Mouse (Mus musculus) heart, postnatal 0 days (tissue): Measurements from ENCODE around the gene Atrnl1. TPM values are rescaled to one million over a fixed set of nuclear protein-coding genes. Genes with fewer than 3 reads are reported as not detected.

Source experiments
- ATAC-seq: fragments of 200-750 bp; cut with Nextera tagmentation; 2 replicates; pipeline ENCODE4 v1.8.0; 2017; ENCODE audit warnings: low read depth, moderate number of reproducible peaks, moderate library complexity; ENCODE audit not compliant: insufficient read depth
- DNase-seq: peaks from one replicate; pipeline ENCODE4 v3.0.0-alpha.2; 2016; ENCODE audit warnings: low spot score
- H3K27ac ChIP-seq: fragments of 300-500 bp; sonication (generic); 2 replicates; pipeline ENCODE4 v1.5.1; 2014; ENCODE audit warnings: low read depth, mild to moderate bottlenecking
- H3K27me3 ChIP-seq: fragments of 300-500 bp; sonication (generic); 2 replicates; pipeline ENCODE4 v1.6.1; 2014; ENCODE audit warnings: low read length, mixed read lengths; ENCODE audit not compliant: control insufficient read depth, insufficient read depth
- H3K36me3 ChIP-seq: fragments of 300-500 bp; sonication (generic); replicated peaks from 2 replicates; pipeline ENCODE4 v1.6.1; 2014; ENCODE audit warnings: low read length, mixed read lengths; ENCODE audit not compliant: control insufficient read depth, insufficient read depth
- H3K4me1 ChIP-seq: fragments of 300-500 bp; sonication (generic); 2 replicates; pipeline ENCODE4 v1.6.1; 2014; ENCODE audit warnings: antibody characterized with exemption; ENCODE audit not compliant: control insufficient read depth, insufficient read depth
- H3K4me2 ChIP-seq: fragments of 300-500 bp; sonication (generic); 2 replicates; pipeline ENCODE4 v1.6.1; 2014; ENCODE audit warnings: low read depth, mild to moderate bottlenecking, low read length, moderate library complexity
- H3K4me3 ChIP-seq: fragments of 300-500 bp; sonication (generic); 2 replicates; pipeline ENCODE4 v1.5.1; 2014; ENCODE audit warnings: low read depth, low read length
- H3K9ac ChIP-seq: fragments of 300-500 bp; sonication (generic); replicated peaks from 2 replicates; pipeline ENCODE4 v1.6.1; 2014; ENCODE audit warnings: low read depth, low read length, mixed read lengths
- H3K9me3 ChIP-seq: fragments of 300-500 bp; sonication (generic); replicated peaks from 2 replicates; pipeline ENCODE4 v1.6.1; 2016; ENCODE audit warnings: low read length; ENCODE audit not compliant: control insufficient read depth
- CTCF ChIP-seq: IDR thresholded peaks from 2 replicates; pipeline ENCODE4 v1.5.1; 2016; ENCODE audit warnings: antibody characterized with exemption, control low read depth, low read depth
- EP300 ChIP-seq: IDR thresholded peaks from 2 replicates; pipeline ENCODE4 v1.6.1; 2016; ENCODE audit warnings: antibody characterized with exemption, low read depth
- WGBS: fragments of 180-500 bp; shearing (Covaris S2); extraction: QIAGEN DNeasy Blood & Tissue Kit; methylation state at CpG from one replicate; pipeline ENCODE4 v1.1.7; 2014; 5-methylcytosine and 5-hydroxymethylcytosine counted together
- polyA plus RNA-seq: library from polyadenylated mRNA; unstranded; fragments of >200 nt; fragmentation: Nextera tagmentation; extraction: Ambion mirVana; gene quantifications from 2 replicates; pipeline ENCODE4 v1.2.1, GENCODE M21; 2015
- total RNA-seq: library from RNA; depleted of rRNA; stranded (reverse); fragments of >200 nt; gene quantifications from 2 replicates; pipeline ENCODE4 v1.2.3, GENCODE M21; 2014; ENCODE audit warnings: low replicate concordance

Atrnl1 gene
- total and polyA plus RNA-seq, 2 experiments from 2014 or later: 1.7 to 16.9 TPM

DNA sequence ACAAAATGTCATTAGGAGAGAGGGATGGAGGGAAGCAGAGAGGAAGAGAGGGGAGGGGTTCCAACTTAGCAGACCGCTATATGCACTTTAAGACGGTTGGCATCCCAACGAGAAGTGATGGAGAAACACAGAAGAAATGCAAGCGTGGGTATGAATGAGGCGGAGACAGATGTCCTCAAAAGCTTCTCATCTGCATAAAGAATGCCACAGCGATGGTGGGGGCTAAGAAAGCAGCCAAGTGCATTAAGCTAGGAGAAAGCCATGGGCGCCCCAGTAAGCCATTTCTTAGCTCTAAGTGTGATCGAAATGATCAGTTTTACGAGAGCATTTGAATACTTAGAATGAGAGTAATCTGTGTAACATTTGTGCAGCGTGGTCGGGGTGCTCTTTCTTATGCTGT is 157.8 kb downstream of the Atrnl1 start:
- H3K4me2 ChIP-seq: no peak overlapping the region
- TF ChIP-seq EP300 (no peak), CTCF (no peak)
- no peak for ATAC-seq

DNA sequence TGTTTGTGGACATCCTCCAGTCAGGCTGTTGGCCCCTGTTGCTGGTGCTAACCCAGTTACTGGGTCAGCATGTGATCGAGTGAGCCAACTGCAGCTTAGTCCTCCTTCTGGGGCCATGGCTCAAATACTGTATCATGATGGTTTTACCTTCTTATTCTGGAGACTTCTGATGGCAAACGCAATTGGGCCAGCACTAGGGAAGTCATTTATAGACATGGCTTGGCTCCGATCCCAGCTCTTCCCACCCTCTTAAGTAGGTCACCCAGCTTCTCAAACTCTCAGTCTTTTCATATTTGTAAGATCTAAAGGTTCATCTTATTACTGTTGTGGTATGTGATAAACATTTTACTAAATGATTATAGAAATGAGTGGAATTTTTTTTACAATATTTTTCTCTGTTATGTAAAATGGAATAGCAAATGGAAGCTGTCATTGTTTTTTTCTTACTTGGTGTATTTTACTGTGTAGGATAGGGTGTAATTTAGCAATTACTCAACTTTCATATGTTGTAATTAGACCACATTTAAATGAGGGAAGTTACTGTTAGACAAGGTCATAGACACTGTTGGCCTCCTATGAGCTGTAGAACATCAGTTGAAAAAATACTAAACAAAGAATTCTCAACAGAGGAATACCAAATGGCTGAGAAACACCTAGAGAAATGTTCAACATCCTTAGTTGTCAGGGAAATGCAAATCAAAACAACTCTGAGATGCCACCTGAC is 171.7 kb downstream of the Atrnl1 start:
- no peak for TF ChIP-seq EP300
- TF ChIP-seq CTCF: no peak
- H3K4me3 ChIP-seq: no peak overlapping the region
- no peak overlapping the region for H3K9ac ChIP-seq
- H3K4me2 ChIP-seq: no peak overlapping the region
- no peaks in the 10 kb centered on the region for H3K9me3 ChIP-seq
- no peaks in the 10 kb centered on the region for H3K27me3 ChIP-seq
- 61% methylated on average over 3 of the region's 3 CpGs for WGBS
- no peaks in the 10 kb centered on the region for H3K36me3 ChIP-seq
- DNase-seq (no peak), ATAC-seq (no peak)
- H3K4me1 ChIP-seq: no peaks in the 10 kb centered on the region; the same call in 1 of the 2 replicates
- H3K27ac ChIP-seq: no peak overlapping the region

More for the DNA sequence above, 157.8 kb downstream of the Atrnl1 start:
- Histone ChIP-seq H3K9ac (no peak overlapping the region), H3K27ac (no peak overlapping the region), H3K36me3 (no peaks in the 10 kb centered on the region), H3K9me3 (no peaks in the 10 kb centered on the region), H3K4me3 (no peak overlapping the region), H3K27me3 (no peaks in the 10 kb centered on the region), H3K4me1 (no peaks in the 10 kb centered on the region)
- no peak for DNase-seq
- 90% methylated on average over 11 of the region's 11 CpGs for WGBS

DNA sequence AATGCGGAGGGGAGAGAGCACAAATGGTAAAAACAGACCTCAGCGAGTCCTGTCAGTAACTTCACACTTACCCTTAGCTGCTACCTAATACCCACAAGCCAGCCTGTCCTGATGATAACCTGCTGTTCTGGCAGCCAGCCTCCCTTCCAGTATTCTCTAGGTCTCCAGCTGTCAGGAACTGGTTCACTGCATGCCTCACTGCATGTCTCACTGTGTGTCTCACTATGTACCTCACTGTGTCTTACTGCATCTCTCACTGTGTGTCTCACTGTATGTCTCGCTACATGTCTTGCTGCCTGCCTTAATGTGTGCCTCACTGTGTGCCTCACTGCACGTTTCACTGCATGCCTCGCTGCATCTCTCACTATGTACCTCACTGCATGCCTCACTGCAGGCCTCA is 175.9 kb downstream of the Atrnl1 start:
- no peaks in the 10 kb centered on the region for H3K36me3 ChIP-seq
- 82% methylated on average over 5 of the region's 5 CpGs for WGBS
- DNase-seq (no peak), ATAC-seq (no peak)
- H3K4me1 ChIP-seq: no peaks in the 10 kb centered on the region; the same call in 1 of the 2 replicates
- no peaks in the 10 kb centered on the region for H3K27me3 ChIP-seq
- no peak overlapping the region for H3K27ac ChIP-seq
- no peak overlapping the region for H3K9ac ChIP-seq
- H3K4me3 ChIP-seq: no peak overlapping the region
- no peaks in the 10 kb centered on the region for H3K9me3 ChIP-seq
- no peak overlapping the region for H3K4me2 ChIP-seq
- TF ChIP-seq EP300 (no peak), CTCF (no peak)

DNA sequence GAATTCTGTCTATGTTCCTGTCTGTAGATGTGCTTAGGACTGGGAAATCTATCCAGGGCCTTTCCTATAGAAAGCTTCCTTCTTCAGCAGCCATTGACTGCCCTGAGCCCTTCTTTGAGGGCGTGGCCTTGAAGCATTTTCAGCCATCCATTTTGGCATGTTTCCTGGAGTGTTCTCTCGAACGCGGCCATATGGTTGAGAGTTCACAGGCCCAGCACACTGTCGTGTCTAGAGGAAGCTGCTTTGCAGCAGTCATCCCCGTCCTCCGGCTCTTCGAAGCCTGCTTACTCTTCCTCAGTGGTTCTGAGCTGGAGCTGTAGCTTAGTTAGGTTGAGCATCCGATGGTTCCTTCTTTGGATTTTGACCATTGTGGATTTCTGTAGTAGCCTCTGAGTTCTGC is 191.4 kb downstream of the Atrnl1 start:
- ATAC-seq: no peak

DNA sequence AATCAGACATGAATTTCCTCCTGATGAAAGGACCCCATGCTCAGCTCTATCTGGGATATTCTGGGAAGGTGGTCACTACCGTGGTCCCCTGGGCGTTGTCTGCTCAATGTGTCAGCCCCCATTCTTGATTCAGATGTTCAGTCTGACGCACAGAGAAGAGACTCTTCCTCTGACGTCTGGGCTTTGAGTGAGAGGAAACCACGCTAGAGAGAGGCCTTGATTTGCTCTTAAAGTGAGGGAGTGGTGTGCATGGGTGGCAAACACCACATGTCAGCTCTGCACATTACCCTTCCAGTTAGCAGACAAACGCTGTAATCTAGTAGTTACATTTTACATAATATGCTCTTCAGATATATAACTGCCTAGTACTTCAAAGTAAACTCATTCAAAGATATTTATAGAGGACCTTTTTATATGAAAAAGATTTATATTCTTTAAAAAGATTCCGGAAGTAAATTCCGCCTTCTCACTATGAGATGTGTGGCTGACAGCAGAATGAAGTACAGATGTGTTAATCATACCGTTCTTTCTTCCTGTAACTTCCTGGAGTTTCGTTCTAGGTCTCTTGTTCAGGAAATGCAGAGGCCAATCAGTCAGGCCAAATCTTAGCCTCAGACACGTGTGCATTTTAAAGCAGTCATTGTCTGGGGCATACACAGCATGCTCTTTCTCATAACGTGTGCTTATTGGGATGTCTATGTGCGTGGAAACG is 192.1 kb downstream of the Atrnl1 start:
- Histone ChIP-seq H3K4me2 (no peak overlapping the region), H3K4me1 (peaks cover 9% of the 10 kb centered on the region; the same call in 1 of the 2 replicates), H3K9ac (no peak overlapping the region), H3K36me3 (no peaks in the 10 kb centered on the region), H3K27me3 (no peaks in the 10 kb centered on the region), H3K27ac (no peak overlapping the region; the same call in 1 of the 2 replicates), H3K9me3 (no peaks in the 10 kb centered on the region), H3K4me3 (no peak overlapping the region)
- DNase-seq (no peak), ATAC-seq (0 out of 2 replicates have a peak, but pooled peaks have one; percentile 27)
- 45% methylated on average over 14 of the region's 14 CpGs for WGBS
- TF ChIP-seq CTCF: no peak
- TF ChIP-seq EP300: no peak

More for the DNA sequence above, 191.4 kb downstream of the Atrnl1 start:
- Histone ChIP-seq H3K27ac (no peak overlapping the region), H3K4me1 (peaks cover 9% of the 10 kb centered on the region; the same call in 1 of the 2 replicates), H3K4me2 (no peak overlapping the region), H3K9ac (no peak overlapping the region), H3K4me3 (no peak overlapping the region), H3K9me3 (no peaks in the 10 kb centered on the region), H3K27me3 (no peaks in the 10 kb centered on the region), H3K36me3 (no peaks in the 10 kb centered on the region)
- TF ChIP-seq EP300 (no peak), CTCF (no peak)
- DNase-seq: no peak
- 66% methylated on average over 9 of the region's 9 CpGs for WGBS
